Mouse (Mus musculus) liver, postnatal 0 days (tissue): Measurements from ENCODE around the gene Tmem129.

ENCODE experiments used
- CTCF ChIP-seq: sonication (generic); IDR thresholded peaks from 2 replicates; pipeline ENCODE4 v1.5.1; 2016; ENCODE audit warnings: antibody characterized with exemption, low read depth
- EP300 ChIP-seq: IDR thresholded peaks from 2 replicates; pipeline ENCODE4 v1.6.1; 2016; ENCODE audit warnings: antibody characterized with exemption, low read depth, mild to moderate bottlenecking

DNA sequence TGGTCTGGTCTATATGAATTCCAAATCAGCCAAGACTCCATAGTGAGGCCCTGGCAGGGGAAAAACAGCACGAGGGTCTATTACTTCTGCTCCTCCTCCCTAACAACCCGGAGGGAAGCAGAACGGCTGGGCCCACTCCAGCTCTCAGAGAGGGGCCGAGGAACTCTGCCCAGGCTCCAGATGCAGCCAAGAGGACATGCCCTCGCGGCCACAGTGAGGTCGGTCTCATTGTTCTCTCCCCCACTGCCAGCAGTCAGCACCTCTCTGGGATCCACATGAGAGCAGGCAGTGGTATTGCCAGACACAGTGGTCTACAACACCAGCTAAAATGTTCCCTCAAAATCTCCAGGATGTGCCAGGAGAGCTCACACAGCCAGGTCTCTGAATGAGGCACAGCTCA is 51.6 kb downstream of the Tmem129 start:
- no peak for TF ChIP-seq CTCF
- TF ChIP-seq EP300 = no peak
